ENCODE assay signal across 13 mouse cellular contexts in the genomic region with DNA sequence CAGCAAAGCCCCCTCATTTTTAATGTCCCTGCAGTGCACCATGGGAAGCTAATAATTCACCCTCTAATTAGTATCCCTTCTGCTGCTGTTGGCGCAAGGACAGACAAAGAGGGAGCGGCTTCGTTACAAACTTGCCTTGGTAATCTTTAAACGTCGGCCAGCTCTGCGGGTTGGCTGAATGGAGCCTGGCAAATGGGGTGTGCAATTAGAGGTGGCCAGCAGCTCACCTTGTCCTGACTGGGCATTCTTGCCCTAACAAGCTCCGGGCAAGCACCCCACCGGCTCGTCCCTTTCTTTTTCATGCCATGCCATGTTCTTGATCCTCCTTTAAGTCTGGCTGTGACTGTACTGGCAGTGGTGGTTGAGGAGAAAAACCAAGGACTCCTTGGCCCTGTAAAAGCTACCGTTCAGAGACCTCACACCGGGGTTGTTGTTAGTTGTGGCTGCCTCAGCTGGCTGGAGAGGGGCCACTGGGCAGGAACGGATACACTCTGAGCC.
DNase-seq lines count a peak whose midpoint lies in the region; ATAC-seq and TF ChIP-seq lines count a peak whose summit lies in the region.
"Had no signal": no experiment of that assay in that cellular context is flagged by ENCODE, and none has a peak within 500 bp of the region (broad histone marks: within the 10 kb centered on the region; RNA-seq: fewer than 3 reads in every experiment).

No protein-coding gene starts in this region.

- peak overlapping the region; percentile 50; the same call in 1 of the 2 replicates for H3K27ac ChIP-seq in forebrain, embryonic 15.5 days (replicated peaks)
- no peak overlapping the region for H3K27ac ChIP-seq in gastrocnemius, adult 2 months
- H3K27ac ChIP-seq: embryonic facial prominence, embryonic 13.5 days; kidney, embryonic 15.5 days; liver, embryonic 13.5 days had no signal

- intact Hi-C loops in gastrocnemius, adult 2 months (cut with DNase I), result no loop called here

- H3K4me2 ChIP-seq in forebrain, embryonic 15.5 days (replicated peaks), result peak overlapping the region; percentile 19
- H3K4me2 ChIP-seq: embryonic facial prominence, embryonic 13.5 days; heart, embryonic 12.5 days; kidney, embryonic 15.5 days; liver, embryonic 13.5 days had no signal

- no peak overlapping the region for H3K4me3 ChIP-seq in forebrain, embryonic 15.5 days
- H3K4me3 ChIP-seq in gastrocnemius, adult 2 months, result no peak overlapping the region
- H3K4me3 ChIP-seq: embryonic facial prominence, embryonic 13.5 days; heart, embryonic 12.5 days; kidney, embryonic 15.5 days; liver, embryonic 13.5 days had no signal

- H3K9me3 ChIP-seq in forebrain, embryonic 15.5 days, result no peaks in the 10 kb centered on the region
- H3K9me3 ChIP-seq: embryonic facial prominence, embryonic 13.5 days; kidney, embryonic 15.5 days; liver, embryonic 13.5 days had no signal

- peak; percentile 88 for ATAC-seq in forebrain, embryonic 15.5 days (replicated peaks)
- ATAC-seq in megakaryocyte-erythroid progenitor cell, adult 5-6 weeks (replicated peaks; ENCODE audit: low FRiP score, low TSS enrichment, poor library complexity, severe bottlenecking), result no peak

- H3K4me1 ChIP-seq in forebrain, embryonic 15.5 days, result peaks cover 20% of the 10 kb centered on the region
- H3K4me1 ChIP-seq: embryonic facial prominence, embryonic 13.5 days; kidney, embryonic 15.5 days; liver, embryonic 13.5 days had no signal

- H3K27me3 ChIP-seq in forebrain, embryonic 15.5 days, result no peaks in the 10 kb centered on the region
- H3K27me3 ChIP-seq: embryonic facial prominence, embryonic 13.5 days; heart, embryonic 12.5 days; kidney, embryonic 15.5 days; liver, embryonic 13.5 days had no signal

- H3K36me3 ChIP-seq in forebrain, embryonic 15.5 days, result no peaks in the 10 kb centered on the region
- H3K36me3 ChIP-seq: embryonic facial prominence, embryonic 13.5 days; heart, embryonic 12.5 days; kidney, embryonic 15.5 days; liver, embryonic 13.5 days had no signal

- 13% methylated on average over 12 of the region's 12 CpGs for WGBS in forebrain, embryonic 15.5 days

- TF ChIP-seq CTCF in gastrocnemius, adult 2 months (IDR thresholded peaks at IDR 0.05), result no peak

- peak; percentile 30 for DNase-seq in right cerebral cortex, adult 18-20 months
- no peak for DNase-seq in right cerebral cortex, postnatal 25 days
- DNase-seq in layer of hippocampus, postnatal 14 days (ENCODE audit: low spot score in 2 of 2), result peak; percentile 40 to 78
- no peak for DNase-seq in adrenal gland, postnatal 4 days (ENCODE audit: low spot score in 2 of 2)
- no peak for DNase-seq in kidney, postnatal 10 days
- DNase-seq in gastrocnemius, adult 2 months, result no peak
- DNase-seq: adrenal gland, postnatal 10 days; liver, embryonic 13.5 days had no signal

- H3K9ac ChIP-seq in forebrain, embryonic 15.5 days (replicated peaks), result no peak overlapping the region
- H3K9ac ChIP-seq: embryonic facial prominence, embryonic 13.5 days; heart, embryonic 12.5 days; kidney, embryonic 15.5 days; liver, embryonic 13.5 days had no signal

Comparison
In these comparisons a context has a peak if more than half of its experiments do, and no peak if none do; other contexts are left out.
1. DNase-seq: peak in right cerebral cortex, adult 18-20 months (single experiment) and layer of hippocampus, postnatal 14 days (2 of 2); none in right cerebral cortex, postnatal 25 days (single experiment), adrenal gland, postnatal 4 days (0 of 2), kidney, postnatal 10 days (single experiment) and gastrocnemius, adult 2 months (single experiment).